Mouse (Mus musculus): ENCODE results near the gene Trmt2a.

The Trmt2a gene

DNA sequence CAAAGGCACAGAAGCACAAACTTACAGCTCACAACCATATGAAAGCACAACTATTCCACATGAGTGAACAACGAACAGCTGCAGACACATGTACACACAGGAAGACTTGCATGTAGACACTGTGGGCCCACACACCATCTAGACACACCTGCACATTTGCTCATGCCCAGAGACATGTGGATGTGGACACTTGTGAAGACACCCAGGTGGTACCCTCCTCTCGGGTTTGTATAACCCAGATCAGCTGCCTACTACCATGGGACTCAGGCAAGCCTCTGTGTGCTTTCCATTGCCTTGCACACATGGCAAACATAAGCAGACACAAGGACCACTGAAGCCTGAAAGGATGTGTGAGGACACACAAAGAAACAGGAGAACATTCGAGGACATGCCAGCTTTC is 17.4 kb upstream of the Trmt2a start:
- no peak for DNase-seq (ENCODE audit: low spot score in 2 of 2)

DNA sequence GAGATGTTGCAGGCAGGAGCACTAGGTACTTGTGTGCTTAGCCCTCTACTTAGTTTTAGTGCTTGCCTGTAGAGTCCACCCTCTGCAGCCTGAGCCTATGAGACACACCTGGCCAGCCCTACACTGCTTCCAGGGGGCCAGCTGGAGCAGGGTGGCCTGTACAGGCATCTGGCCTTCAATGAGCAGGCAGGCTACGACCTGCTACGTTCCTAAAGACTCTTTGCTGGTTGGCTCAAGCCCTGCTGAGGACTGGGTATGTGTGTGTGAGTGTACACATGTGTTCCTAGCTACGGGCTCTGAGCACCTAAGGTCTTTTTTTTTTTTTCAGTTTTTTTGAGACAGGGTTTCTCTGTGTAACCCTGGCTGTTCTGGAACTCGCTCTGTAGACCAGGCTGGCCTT is 17.0 kb upstream of the Trmt2a start:
- no peak for DNase-seq (ENCODE audit: low spot score in 2 of 2)

DNA sequence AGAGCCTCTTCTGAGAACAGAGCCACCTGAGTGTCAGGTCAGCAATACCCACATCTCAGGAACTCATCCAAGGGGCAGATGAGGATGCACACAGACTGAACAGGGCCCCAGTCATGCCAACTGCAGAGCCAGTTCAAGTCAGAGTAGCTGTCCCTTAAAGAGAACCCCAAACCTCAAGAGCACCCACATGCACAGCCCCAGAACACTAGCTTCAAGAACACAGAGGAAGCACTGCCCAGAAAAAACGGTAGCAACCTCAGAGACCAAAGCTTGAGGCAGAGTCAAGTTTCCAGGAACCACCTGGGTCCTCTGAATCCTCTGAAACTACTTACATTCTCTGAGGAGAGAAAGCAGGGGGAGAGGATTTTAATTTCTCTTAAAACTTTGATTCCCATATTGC is 15.0 kb upstream of the Trmt2a start:
- DNase-seq (ENCODE audit: low spot score in 2 of 2): no peak

DNA sequence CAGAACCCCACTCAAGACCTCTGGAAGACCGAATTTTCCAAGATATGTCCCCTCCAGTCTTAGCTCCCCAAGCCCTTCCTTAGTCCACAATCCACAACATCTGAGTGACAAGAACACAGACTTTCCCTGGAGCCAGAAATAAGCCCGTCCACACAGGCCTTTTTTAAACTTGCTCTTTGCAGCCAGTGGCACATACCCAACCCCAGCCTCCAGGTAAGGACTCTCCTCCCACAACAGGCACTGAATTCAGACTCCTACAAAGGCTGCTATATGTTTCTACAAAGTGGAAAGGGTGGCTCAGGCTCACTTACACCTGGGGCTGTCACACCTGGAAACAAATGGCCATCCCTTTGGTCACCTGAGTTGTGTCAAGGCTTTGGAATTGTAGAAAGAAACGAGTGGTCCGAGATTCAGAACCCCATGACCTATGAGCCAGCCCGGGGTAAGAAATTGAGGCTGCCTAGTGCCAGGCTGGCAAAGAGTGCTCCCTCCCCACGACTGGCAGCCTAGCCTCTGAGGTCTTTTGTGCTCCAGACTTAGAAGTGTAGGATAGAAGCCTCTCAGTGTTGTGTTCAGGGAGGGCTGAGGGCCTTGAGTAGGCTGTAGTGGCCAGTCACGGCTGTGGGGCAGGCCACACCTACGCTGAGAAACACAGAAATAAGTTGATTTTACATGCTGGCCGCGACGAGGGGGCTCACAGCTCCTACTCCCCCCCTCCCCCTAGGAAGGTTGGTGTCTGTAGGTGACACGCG is 14.4 kb upstream of the Trmt2a start:
- DNase-seq (ENCODE audit: low spot score in 2 of 2): no peak

GRCm38 (mm10) chr16:18234671-18235388 is 13.6 kb upstream of the Trmt2a start, which contains the start of gene Zdhhc8:
Gene Zdhhc8, minus strand, starts transcription at chr16:18235136.
- DNase-seq (ENCODE audit: low spot score in 2 of 2): peak; percentile 38 to 73

GRCm38 (mm10) chr16:18235389-18236065 is 13.0 kb upstream of the Trmt2a start:
- DNase-seq (ENCODE audit: low spot score in 2 of 2): peak in 1 of 2 experiments; percentile 66

- DNase-seq (ENCODE audit: low spot score in 2 of 2): no peak
These were observed 11.6 kb upstream of the Trmt2a start for GRCm38 (mm10) chr16:18236676-18237501.

DNA sequence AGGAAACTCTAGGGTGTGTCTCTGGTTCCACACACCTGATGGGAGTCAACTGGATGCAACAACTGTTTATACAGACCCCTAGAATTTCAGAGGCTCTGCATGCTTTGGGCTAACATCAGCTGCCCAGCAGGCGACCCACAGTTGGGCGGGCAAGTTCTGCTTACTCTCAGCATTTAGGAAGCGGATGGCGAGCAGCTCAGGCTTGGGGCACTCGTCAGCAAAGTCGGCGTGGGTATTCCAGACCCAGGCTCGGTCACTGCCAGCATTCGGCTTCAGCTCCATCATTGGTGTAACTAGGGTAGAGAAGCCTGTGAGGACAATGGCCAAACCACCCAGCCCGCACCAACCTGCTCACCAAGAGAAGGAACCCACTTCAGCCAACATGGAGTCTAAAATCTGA is 6.9 kb upstream of the Trmt2a start:
- DNase-seq (ENCODE audit: low spot score in 2 of 2): peak in 1 of 2 experiments; percentile 59

- DNase-seq (ENCODE audit: low spot score in 2 of 2): peak in 1 of 2 experiments; percentile 75
These were observed 719 bp upstream of the Trmt2a start for GRCm38 (mm10) chr16:18247521-18248399.

DNA sequence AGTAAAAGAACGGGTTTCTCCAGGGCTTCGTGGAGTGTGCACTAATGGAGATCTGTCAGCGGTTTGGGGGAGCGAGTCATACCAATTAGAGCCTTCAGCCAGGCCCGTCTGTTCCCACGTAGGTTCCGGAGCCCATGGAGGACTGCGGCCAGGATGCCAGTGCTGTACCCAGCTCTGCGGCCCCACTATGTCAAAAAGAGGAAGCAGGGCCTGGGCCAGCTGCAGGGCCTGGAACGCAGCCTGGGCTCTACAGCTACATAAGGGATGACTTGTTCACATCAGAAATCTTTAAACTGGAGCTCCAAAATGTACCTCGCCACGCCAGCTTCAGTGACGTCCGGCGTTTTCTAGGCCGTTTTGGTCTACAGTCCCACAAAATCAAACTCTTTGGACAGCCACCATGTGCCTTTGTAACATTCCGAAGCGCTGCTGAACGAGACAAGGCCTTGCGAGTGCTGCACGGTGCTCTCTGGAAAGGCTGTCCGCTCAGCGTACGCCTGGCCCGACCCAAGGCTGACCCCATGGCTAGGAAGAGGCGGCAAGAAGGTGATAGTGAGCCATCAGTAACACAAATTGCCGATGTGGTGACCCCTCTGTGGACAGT is 987 bp downstream of the Trmt2a start:
- DNase-seq (ENCODE audit: low spot score in 2 of 2): peak; percentile 65 to 84

DNA sequence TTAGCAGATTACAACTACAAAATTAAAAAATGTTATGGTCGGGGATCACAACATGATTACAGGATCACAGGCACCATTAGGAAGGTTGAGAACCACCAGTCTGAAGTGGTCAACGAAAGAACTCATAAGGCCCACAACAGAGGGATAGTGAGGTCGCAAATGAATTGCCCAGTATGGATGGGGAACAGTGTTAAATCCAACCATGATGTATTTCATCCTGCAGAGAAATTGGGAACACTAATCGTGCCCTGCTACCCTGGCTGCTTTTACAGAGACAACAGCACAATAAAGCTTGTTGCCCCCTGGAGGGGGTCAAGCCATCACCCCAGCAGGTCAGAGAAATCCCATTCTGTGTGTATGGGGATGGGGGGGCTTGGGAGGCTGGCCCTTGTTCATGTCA is 1.8 kb downstream of the Trmt2a start:
- DNase-seq (ENCODE audit: low spot score in 2 of 2): no peak

GRCm38 (mm10) chr16:18250828-18251790 is 2.6 kb downstream of the Trmt2a start:
- DNase-seq (ENCODE audit: low spot score in 2 of 2): no peak

GRCm38 (mm10) chr16:18252736-18253135 is 4.3 kb downstream of the Trmt2a start:
- DNase-seq (ENCODE audit: low spot score in 2 of 2): no peak

DNA sequence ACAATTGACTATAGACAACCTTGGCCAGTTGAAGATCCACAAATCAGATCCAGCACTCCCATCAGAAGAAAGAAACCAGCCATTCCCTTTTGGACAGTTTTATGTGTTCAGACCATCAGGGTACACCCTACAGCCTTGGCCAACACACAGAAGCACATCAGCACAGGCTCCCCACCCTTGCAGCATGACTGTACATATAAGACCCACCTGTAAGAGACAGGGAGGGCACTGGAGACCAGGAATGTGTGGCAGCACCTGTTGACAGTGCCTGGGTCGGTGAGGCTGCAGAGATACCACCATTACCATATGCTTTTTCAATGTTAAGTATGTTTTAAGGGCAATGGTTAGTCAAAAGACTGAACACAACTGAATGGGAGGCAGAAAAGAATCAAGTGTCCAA is 5.4 kb downstream of the Trmt2a start:
- DNase-seq (ENCODE audit: low spot score in 2 of 2): no peak

DNA sequence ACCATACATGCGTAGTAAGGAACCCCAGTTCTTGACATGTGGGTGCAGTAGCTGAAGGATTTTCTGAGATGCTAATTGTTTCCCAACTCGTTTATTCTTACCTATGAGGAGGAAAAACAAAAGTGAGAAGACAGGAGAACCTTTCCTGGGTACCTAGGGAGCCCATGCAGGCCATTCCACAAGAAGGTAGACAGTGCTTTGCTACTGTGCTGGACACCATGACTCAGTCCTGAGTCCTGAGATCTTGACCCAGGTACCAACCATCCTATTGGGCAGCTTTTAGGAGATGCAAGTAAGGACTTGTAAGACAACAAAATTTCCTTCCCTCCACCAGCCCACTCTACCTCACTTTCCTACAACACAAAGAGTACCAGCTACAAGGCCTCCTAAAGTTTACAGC is 9.7 kb downstream of the Trmt2a start, which contains the start of gene Gm49776:
Gm49776 (minus strand) TSS at position 101 of the 400 bp plus-strand sequence.
- DNase-seq (ENCODE audit: low spot score in 2 of 2): no peak

- no peak for DNase-seq (ENCODE audit: low spot score in 2 of 2)
These were observed 16.5 kb downstream of the Trmt2a start for GRCm38 (mm10) chr16:18265024-18265423.

GRCm38 (mm10) chr16:18268182-18268581 is 19.7 kb downstream of the Trmt2a start:
- no peak for DNase-seq (ENCODE audit: low spot score in 2 of 2)

DNA sequence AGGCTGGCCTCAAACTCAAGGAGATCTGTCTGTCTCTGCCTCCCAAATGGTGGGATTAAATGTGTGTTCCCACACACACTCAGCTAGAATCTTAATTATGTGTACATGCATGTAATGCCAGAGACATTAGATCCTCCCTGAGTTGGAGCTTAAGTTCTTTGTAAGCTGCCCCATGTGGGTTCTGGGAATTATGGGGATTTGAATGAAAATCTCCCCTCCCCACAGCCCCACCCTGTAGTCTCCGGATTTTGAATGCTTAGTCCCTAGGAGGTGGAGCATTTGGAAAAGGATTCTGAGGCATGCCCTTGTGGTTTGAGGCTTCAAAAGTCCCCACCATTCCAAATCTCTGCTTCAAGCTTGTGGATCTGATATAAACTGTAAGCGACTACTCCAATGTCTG is 26.7 kb downstream of the Trmt2a start:
- no peak for DNase-seq (ENCODE audit: low spot score in 2 of 2)

DNA sequence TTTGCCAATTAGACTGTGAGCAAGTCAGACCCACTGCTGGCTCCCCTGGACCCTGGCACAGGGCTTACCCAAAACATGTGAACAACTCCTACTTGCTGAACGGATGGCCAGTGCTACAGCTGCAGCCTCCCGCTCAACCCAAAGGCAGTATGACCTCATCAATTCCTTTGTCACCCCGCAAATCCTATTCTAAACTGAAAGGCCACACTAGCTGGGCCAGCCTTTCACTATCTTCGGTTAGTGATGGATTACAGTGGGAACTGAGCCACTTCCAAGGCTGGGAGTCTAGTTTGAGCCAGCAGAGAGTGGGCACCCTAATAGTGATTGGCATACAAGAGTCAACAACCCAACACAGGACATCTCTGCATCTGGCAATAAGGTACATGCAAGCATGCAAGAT is 39.7 kb downstream of the Trmt2a start:
- DNase-seq (ENCODE audit: low spot score in 2 of 2): no peak

All from spleen, postnatal 4 days (tissue).